Mouse (Mus musculus) intestine, embryonic 16.5 days (tissue): ENCODE data around the gene Naip5. TPM values are rescaled to one million over a fixed set of nuclear protein-coding genes. Genes with fewer than 3 reads are reported as not detected.

ENCODE experiments used
- polyA plus RNA-seq: library from polyadenylated mRNA; unstranded; fragments of >200 nt; fragmentation: Nextera tagmentation; extraction: Ambion mirVana; gene quantifications from 2 replicates; pipeline ENCODE4 v1.2.1, GENCODE M21; 2015

Gene Naip5
- polyA plus RNA-seq, 1 experiment from 2014 or later: 11.5 TPM

Other genes starting within 250 kb of the Naip5 start
- 48.5 and 53.2 TPM in 2 replicates for gene Mccc2, start 230.7 kb downstream of the Naip5 start, polyA plus RNA-seq
- gene Bdp1, start 142.3 kb downstream of the Naip5 start, polyA plus RNA-seq: 18.4 and 20.9 TPM in 2 replicates
- gene Serf1, start 138.3 kb downstream of the Naip5 start, polyA plus RNA-seq: 126 and 129 TPM in 2 replicates
- gene Smn1, start 121.5 kb downstream of the Naip5 start, polyA plus RNA-seq: 39.0 and 45.8 TPM in 2 replicates
- 6.9 and 8.3 TPM in 2 replicates for gene Naip2, start 44.2 kb downstream of the Naip5 start, polyA plus RNA-seq
- 11.7 and 15.3 TPM in 2 replicates for gene Naip6, start 71.4 kb upstream of the Naip5 start, polyA plus RNA-seq
- gene Naip1, start 206.5 kb upstream of the Naip5 start, polyA plus RNA-seq: 9.1 and 15.4 TPM in 2 replicates
- gene Gtf2h2, start 246.3 kb upstream of the Naip5 start, polyA plus RNA-seq: 70.9 and 84.0 TPM in 2 replicates